Mouse (Mus musculus): ENCODE results near the gene Ebf1. TPM values are rescaled to one million over a fixed set of nuclear protein-coding genes. Genes with fewer than 3 reads are reported as not detected.

Gene Ebf1
- polyA plus RNA-seq, 1 experiment from 2014 or later, result 41.9 TPM

- Histone ChIP-seq H3K36me3 (replicated peaks) (no peaks in the 10 kb centered on the region), H3K4me3 (no peak overlapping the region), H3K9me3 (no peaks in the 10 kb centered on the region), H3K4me1 (peaks cover 38% of the 10 kb centered on the region), H3K27ac (replicated peaks) (no peak overlapping the region), H3K27me3 (replicated peaks; ENCODE audit: low read depth, poor library complexity, severe bottlenecking) (no peaks in the 10 kb centered on the region)
- DNase-seq (ENCODE audit: low spot score), result no peak
- WGBS, result 64% methylated on average over 4 of the region's 4 CpGs
These were observed 98.7 kb downstream of the Ebf1 start for GRCm38 (mm10) chr11:44715776-44716175.

- no peak overlapping the region for H3K4me3 ChIP-seq
- no peak overlapping the region for H3K27ac ChIP-seq (replicated peaks)
- 75% methylated on average over 6 of the region's 6 CpGs for WGBS
- peaks cover 29% of the 10 kb centered on the region for H3K4me1 ChIP-seq
- H3K9me3 ChIP-seq, result no peaks in the 10 kb centered on the region
- no peak for DNase-seq (ENCODE audit: low spot score)
- H3K36me3 ChIP-seq (replicated peaks), result no peaks in the 10 kb centered on the region
- no peaks in the 10 kb centered on the region for H3K27me3 ChIP-seq (replicated peaks; ENCODE audit: low read depth, poor library complexity, severe bottlenecking)
These were observed 99.8 kb downstream of the Ebf1 start for GRCm38 (mm10) chr11:44716928-44717327.

- no peaks in the 10 kb centered on the region for H3K9me3 ChIP-seq
- no peaks in the 10 kb centered on the region for H3K36me3 ChIP-seq (replicated peaks)
- H3K4me3 ChIP-seq, result no peak overlapping the region
- DNase-seq (ENCODE audit: low spot score), result no peak
- 63% methylated on average over 7 of the region's 7 CpGs for WGBS
- no peak overlapping the region for H3K27ac ChIP-seq (replicated peaks)
- H3K4me1 ChIP-seq, result peaks cover 25% of the 10 kb centered on the region
- H3K27me3 ChIP-seq (replicated peaks; ENCODE audit: low read depth, poor library complexity, severe bottlenecking), result no peaks in the 10 kb centered on the region
These were observed 100.5 kb downstream of the Ebf1 start for GRCm38 (mm10) chr11:44717636-44718035.

- Histone ChIP-seq H3K4me1 (peaks cover 13% of the 10 kb centered on the region; the same call in 1 of the 2 replicates), H3K27ac (replicated peaks) (no peak overlapping the region), H3K4me3 (no peak overlapping the region), H3K36me3 (replicated peaks) (no peaks in the 10 kb centered on the region), H3K9me3 (no peaks in the 10 kb centered on the region), H3K27me3 (replicated peaks; ENCODE audit: low read depth, poor library complexity, severe bottlenecking) (0 out of 2 replicates have a peak, but pooled peaks cover 4% of the 10 kb centered on the region)
- 86% methylated on average over 4 of the region's 4 CpGs for WGBS
- DNase-seq (ENCODE audit: low spot score), result no peak
These were observed 104.9 kb downstream of the Ebf1 start for GRCm38 (mm10) chr11:44721976-44722375.

GRCm38 (mm10) chr11:44723950-44724502 is 106.9 kb downstream of the Ebf1 start:
- Histone ChIP-seq H3K4me1 (peaks cover 16% of the 10 kb centered on the region), H3K9me3 (no peaks in the 10 kb centered on the region), H3K36me3 (replicated peaks) (no peaks in the 10 kb centered on the region), H3K4me3 (no peak overlapping the region), H3K27me3 (replicated peaks; ENCODE audit: low read depth, poor library complexity, severe bottlenecking) (0 out of 2 replicates have a peak, but pooled peaks cover 4% of the 10 kb centered on the region), H3K27ac (replicated peaks) (no peak overlapping the region)
- DNase-seq (ENCODE audit: low spot score), result no peak
- 89% methylated on average over 6 of the region's 6 CpGs for WGBS

- H3K36me3 ChIP-seq (replicated peaks), result no peaks in the 10 kb centered on the region
- H3K4me3 ChIP-seq, result no peak overlapping the region
- DNase-seq (ENCODE audit: low spot score), result no peak
- H3K9me3 ChIP-seq, result no peaks in the 10 kb centered on the region
- 91% methylated on average over 5 of the region's 5 CpGs for WGBS
- H3K27ac ChIP-seq (replicated peaks), result no peak overlapping the region
- peaks cover 31% of the 10 kb centered on the region for H3K4me1 ChIP-seq
- 0 out of 2 replicates have a peak, but pooled peaks cover 4% of the 10 kb centered on the region for H3K27me3 ChIP-seq (replicated peaks; ENCODE audit: low read depth, poor library complexity, severe bottlenecking)
These were observed 108.6 kb downstream of the Ebf1 start for GRCm38 (mm10) chr11:44725732-44726131.

GRCm38 (mm10) chr11:44727376-44727775 is 110.3 kb downstream of the Ebf1 start:
- Histone ChIP-seq H3K27me3 (replicated peaks; ENCODE audit: low read depth, poor library complexity, severe bottlenecking) (0 out of 2 replicates have a peak, but pooled peaks cover 4% of the 10 kb centered on the region), H3K4me3 (no peak overlapping the region), H3K4me1 (peaks cover 31% of the 10 kb centered on the region), H3K36me3 (replicated peaks) (no peaks in the 10 kb centered on the region), H3K9me3 (no peaks in the 10 kb centered on the region), H3K27ac (replicated peaks) (no peak overlapping the region)
- 40% methylated on average over 3 of the region's 3 CpGs for WGBS
- DNase-seq (ENCODE audit: low spot score), result no peak

- Histone ChIP-seq H3K9me3 (no peaks in the 10 kb centered on the region), H3K27ac (replicated peaks) (peak overlapping the region; percentile 44), H3K36me3 (replicated peaks) (no peaks in the 10 kb centered on the region), H3K4me1 (peaks cover 32% of the 10 kb centered on the region), H3K4me3 (no peak overlapping the region), H3K27me3 (replicated peaks; ENCODE audit: low read depth, poor library complexity, severe bottlenecking) (0 out of 2 replicates have a peak, but pooled peaks cover 4% of the 10 kb centered on the region)
- WGBS, result 64% methylated on average over 2 of the region's 2 CpGs
- no peak for DNase-seq (ENCODE audit: low spot score)
These were observed 110.7 kb downstream of the Ebf1 start for GRCm38 (mm10) chr11:44727821-44728220.

- no peak overlapping the region for H3K4me3 ChIP-seq
- no peak for DNase-seq (ENCODE audit: low spot score)
- H3K36me3 ChIP-seq (replicated peaks), result no peaks in the 10 kb centered on the region
- WGBS, result 86% methylated on average over 2 of the region's 2 CpGs
- 0 out of 2 replicates have a peak, but pooled peaks cover 4% of the 10 kb centered on the region for H3K27me3 ChIP-seq (replicated peaks; ENCODE audit: low read depth, poor library complexity, severe bottlenecking)
- H3K27ac ChIP-seq (replicated peaks), result peak overlapping the region; percentile 44
- no peaks in the 10 kb centered on the region for H3K9me3 ChIP-seq
- peaks cover 37% of the 10 kb centered on the region for H3K4me1 ChIP-seq
These were observed 111.2 kb downstream of the Ebf1 start for GRCm38 (mm10) chr11:44728271-44728670.

- no peak for DNase-seq (ENCODE audit: low spot score)
- H3K4me1 ChIP-seq, result peaks cover 38% of the 10 kb centered on the region
- 63% methylated on average over 4 of the region's 4 CpGs for WGBS
These were observed 112.8 kb downstream of the Ebf1 start for GRCm38 (mm10) chr11:44729931-44730330.

GRCm38 (mm10) chr11:44731763-44732162 is 114.6 kb downstream of the Ebf1 start:
- peaks cover 35% of the 10 kb centered on the region for H3K4me1 ChIP-seq
- WGBS, result 80% methylated on average over 2 of the region's 2 CpGs
- H3K4me3 ChIP-seq, result no peak overlapping the region
- no peaks in the 10 kb centered on the region for H3K36me3 ChIP-seq (replicated peaks)
- no peaks in the 10 kb centered on the region for H3K9me3 ChIP-seq
- no peak overlapping the region for H3K27ac ChIP-seq (replicated peaks)
- no peak for DNase-seq (ENCODE audit: low spot score)
- H3K27me3 ChIP-seq (replicated peaks; ENCODE audit: low read depth, poor library complexity, severe bottlenecking), result no peaks in the 10 kb centered on the region

More at GRCm38 (mm10) chr11:44729931-44730330, 112.8 kb downstream of the Ebf1 start:
- no peak overlapping the region for H3K27ac ChIP-seq (replicated peaks)
- no peaks in the 10 kb centered on the region for H3K36me3 ChIP-seq (replicated peaks)
- no peaks in the 10 kb centered on the region for H3K27me3 ChIP-seq (replicated peaks; ENCODE audit: low read depth, poor library complexity, severe bottlenecking)
- H3K4me3 ChIP-seq, result no peak overlapping the region
- H3K9me3 ChIP-seq, result no peaks in the 10 kb centered on the region

- Histone ChIP-seq H3K27ac (replicated peaks) (no peak overlapping the region), H3K9me3 (no peaks in the 10 kb centered on the region), H3K36me3 (replicated peaks) (no peaks in the 10 kb centered on the region), H3K27me3 (replicated peaks; ENCODE audit: low read depth, poor library complexity, severe bottlenecking) (no peaks in the 10 kb centered on the region), H3K4me3 (no peak overlapping the region), H3K4me1 (peaks cover 25% of the 10 kb centered on the region)
- 58% methylated on average over 2 of the region's 2 CpGs for WGBS
- no peak for DNase-seq (ENCODE audit: low spot score)
These were observed 116.2 kb downstream of the Ebf1 start for GRCm38 (mm10) chr11:44733276-44733675.

- DNase-seq (ENCODE audit: low spot score), result no peak
- no peaks in the 10 kb centered on the region for H3K9me3 ChIP-seq
- 52% methylated on average over 5 of the region's 5 CpGs for WGBS
- H3K27ac ChIP-seq (replicated peaks), result no peak overlapping the region
- no peaks in the 10 kb centered on the region; the same call in 1 of the 2 replicates for H3K27me3 ChIP-seq (replicated peaks; ENCODE audit: low read depth, poor library complexity, severe bottlenecking)
- H3K4me3 ChIP-seq, result no peak overlapping the region
- peaks cover 35% of the 10 kb centered on the region for H3K4me1 ChIP-seq
- no peaks in the 10 kb centered on the region for H3K36me3 ChIP-seq (replicated peaks)
These were observed 120.9 kb downstream of the Ebf1 start for GRCm38 (mm10) chr11:44738046-44738445.

All from embryonic facial prominence, embryonic 10.5 days (tissue).